Mouse (Mus musculus): ENCODE results near the gene Wfdc6a.
"Not testable (repeated sequence)": the region's sequence is repeated elsewhere in the genome, so short reads cannot be mapped to it uniquely, and the experiment has no call there.

The Wfdc6a gene

DNA sequence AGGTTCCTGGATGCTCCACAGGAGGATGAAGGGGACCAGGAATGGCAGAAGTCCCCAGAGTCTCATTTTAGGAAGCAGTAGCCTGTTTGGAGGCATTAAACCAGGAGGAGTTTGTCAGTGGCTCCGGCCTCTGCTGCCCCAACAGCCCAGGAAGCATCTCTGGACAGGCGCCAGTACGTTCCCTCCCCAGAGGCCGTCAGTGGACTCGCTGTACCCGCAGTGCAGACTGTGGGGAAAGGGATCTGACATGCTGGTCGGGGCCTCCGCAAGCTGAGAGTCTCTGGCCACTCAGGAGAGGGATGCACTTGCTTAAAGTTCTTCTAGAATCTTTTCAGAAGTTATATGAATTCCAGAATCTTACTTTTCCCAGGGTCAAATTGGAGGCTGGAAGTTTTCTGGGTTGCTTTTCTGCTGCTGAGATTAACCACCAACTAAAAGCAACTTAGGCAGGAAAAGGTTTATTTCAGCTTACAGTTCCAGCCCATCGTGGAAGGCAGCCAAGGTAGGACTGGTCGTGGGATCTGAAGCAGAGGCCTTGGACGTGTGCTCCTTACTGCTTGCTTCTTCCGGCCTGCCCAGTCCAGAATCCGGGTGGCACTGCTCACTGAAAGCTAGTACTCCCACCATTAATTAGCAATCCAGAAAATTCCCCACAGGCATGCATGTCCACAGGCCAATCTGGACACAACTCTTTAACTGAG is at the start of gene Wfdc6a:
Gene Wfdc6a, minus strand, starts transcription at position 423 of the 701 bp plus-strand sequence.
- not testable (repeated sequence) for DNase-seq

GRCm38 (mm10) chr2:164621775-164622174 is 36.5 kb upstream of the Wfdc6a start:
- no peak for DNase-seq

DNA sequence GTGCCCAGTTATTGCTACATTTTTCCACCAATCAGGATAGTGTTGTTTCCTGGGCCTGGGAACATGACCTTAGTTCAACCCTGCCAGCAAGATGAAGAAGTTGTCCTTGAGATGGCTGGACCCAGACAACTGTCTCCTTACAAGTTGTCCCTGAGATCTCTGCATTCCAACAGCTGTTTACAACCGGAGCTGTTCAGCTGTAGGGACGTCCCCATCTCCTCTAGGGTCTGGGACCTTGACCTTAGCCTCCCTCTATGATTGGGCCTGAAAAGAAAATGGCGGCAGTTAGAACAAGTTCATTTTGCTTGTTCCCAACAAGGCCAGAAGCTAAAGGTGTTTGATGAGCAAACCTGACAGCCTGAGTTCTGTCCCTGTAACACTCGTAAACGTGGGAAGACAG is 33.8 kb upstream of the Wfdc6a start:
- DNase-seq = no peak

- no peak for DNase-seq
Measured at GRCm38 (mm10) chr2:164615386-164615785, 30.1 kb upstream of the Wfdc6a start.

DNA sequence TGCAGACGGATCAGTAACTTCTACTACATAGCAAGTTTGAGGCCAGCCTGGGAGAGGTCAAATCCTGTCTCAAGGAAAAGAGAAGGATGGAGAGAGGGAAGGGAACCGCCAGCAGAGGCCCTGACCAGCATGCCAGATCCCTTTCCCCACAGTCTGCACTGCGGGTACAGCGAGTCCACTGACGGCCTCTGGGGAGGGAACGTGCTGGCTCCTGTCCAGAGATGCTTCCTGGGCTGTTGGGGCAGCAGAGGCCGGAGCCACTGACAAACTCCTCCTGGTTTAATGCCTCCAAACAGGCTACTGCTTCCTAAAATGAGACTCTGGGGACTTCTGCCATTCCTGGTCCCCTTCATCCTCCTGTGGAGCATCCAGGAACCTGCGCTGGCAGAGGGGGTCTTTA is 28.2 kb upstream of the Wfdc6a start, which contains the start of the genes Wfdc6b and Wfdc8:
Gene Wfdc6b, plus strand, starts transcription at position 52 of the 400 bp plus-strand sequence.
Gene Wfdc8, minus strand, starts transcription at position 156 of the 400 bp plus-strand sequence.
- not testable (repeated sequence) for DNase-seq

DNA sequence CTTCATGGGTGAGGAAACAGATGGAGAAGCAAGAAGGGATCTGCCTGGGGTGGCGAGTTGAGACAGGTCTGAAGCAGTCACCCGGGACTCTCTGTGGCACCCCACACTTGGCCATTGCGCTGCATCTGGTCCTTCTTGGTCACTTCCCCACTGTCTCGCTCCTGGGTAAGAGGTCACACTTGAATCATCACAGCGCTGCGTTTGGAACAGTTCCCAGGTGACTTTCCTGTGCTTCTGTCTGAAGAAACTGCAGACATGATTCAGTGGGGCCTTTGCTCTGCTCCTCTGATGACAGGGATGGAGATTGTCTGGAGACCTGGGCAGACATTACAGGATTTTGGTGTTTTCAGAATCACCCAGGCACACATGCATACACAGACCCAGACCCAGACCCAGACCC is 23.5 kb upstream of the Wfdc6a start:
- DNase-seq = no peak

DNA sequence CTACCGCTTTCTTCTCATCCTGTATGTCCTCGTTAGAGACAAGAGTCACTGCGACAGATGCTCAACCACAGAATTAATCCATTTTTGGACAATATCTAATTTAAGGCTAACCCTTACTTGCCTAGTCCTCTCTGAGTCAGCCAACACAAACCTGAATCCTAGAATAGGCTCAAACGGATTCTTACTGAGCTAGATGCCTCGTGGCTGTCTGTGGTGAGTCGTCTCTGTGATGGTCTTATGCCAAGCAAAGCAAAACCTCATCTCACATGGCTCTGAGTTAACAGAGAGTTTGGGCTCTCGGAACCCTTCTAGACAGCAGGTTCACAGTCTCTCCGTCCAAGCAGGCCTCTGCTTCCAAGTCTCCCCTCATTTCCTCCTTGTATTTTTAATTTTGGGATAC is 19.2 kb upstream of the Wfdc6a start:
- DNase-seq = no peak

DNA sequence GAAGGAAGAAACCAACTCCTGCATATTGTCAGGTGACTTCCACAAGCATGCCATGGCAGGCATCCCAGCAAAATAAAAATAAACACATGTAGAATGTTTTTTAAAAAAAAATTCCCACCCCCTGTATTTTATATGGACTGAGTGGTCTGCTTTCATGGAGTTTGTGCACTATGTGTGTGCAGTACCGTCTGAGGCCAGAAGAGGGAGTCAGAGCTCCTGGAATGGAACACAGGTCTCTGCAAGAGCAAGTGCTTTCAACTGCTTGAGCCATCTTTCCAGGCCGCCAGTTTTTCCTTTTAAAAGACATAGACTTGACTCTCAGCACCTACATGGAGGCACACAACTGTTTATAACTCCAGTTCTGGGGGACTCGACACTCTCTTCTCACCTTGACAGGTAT is 18.2 kb upstream of the Wfdc6a start:
- DNase-seq = no peak

- DNase-seq = no peak
Measured at GRCm38 (mm10) chr2:164600179-164600578, 14.9 kb upstream of the Wfdc6a start.

DNA sequence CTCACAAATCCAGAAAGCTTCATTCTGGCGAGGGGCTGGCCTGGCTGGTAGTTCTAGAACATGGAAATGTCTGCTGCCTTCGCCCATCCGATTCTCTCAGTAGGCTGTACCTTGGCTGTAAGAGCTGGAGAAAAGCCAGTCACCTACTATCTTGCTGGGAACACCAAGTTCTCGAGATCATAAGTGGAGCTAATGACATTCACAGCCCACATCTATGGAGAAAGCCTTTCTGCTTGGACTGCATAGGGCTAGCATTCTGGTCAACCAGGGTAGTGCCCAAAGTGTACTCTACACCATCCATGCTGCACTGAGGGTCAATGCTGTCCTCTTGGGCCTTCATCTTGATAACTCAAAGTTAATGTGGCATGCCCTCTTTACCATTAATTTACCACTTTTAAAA is 8.2 kb upstream of the Wfdc6a start, which contains the start of gene Eppin:
Gene Eppin, minus strand, starts transcription at position 101 of the 400 bp plus-strand sequence.
- no peak for DNase-seq

DNA sequence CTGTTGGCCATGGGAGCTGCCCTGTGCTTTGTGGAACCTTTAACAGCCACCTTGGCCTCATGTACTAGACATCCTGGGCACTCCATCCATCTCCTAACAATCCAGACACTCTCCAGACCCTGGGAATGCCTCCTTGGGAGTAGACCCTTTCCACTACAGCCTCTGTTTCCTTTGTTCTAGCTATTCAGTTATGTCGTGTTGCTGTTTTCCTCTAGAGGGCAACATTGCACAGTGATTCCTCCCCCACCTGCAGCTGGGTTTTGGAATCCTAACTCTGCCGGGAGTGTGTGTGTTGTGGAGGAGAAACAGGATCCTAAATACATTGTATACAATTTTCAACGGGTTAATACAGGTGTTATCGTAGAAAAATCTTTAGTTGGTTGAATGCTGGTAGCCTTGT is 6.8 kb upstream of the Wfdc6a start:
- DNase-seq = no peak

- DNase-seq = not testable (repeated sequence)
Measured at GRCm38 (mm10) chr2:164573359-164573758, 11.9 kb downstream of the Wfdc6a start, which contains the start of gene Spint3. TSS of gene Spint3 (minus strand) at chr2:164573459.

DNA sequence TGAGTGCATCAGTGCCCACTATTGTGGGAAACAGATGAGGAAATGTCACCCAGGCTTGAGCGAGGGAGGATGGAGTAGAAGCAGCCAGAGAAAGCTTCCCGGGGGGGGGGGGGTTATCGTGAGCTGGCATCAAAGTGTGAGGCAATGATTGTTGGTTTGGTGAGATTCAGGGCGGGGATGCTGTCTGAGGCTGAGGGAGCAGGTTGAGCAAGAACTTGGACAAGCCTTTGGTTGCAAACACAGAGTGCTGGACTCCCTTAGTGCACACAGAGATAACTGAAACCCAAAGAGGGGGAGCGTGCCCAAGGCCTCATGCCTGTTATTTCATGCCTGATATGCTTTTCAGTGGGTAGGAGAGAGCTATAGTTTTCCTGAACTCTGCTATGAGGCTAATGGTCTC is 17.8 kb downstream of the Wfdc6a start:
- DNase-seq = no peak

DNA sequence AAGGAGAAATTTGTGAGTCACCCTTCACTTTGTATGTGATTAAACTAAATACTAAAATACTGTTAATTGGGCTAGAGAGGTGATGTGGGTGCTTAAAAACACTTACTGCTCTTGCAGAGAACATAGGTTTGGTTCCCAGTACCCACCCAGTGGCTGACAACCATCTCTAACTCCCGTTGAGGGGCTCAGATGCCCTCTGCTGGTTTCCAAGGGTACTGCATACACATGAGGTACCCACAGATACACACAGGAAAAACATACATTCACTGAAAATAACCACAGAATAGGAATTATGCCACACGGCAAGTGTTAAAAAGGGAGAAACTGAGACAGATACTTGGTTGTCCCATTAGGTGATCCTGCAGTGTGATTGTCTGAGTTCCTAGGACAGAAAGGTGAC is 18.2 kb downstream of the Wfdc6a start:
- no peak for DNase-seq

- no peak for DNase-seq
Measured at GRCm38 (mm10) chr2:164564346-164564745, 20.9 kb downstream of the Wfdc6a start.

- DNase-seq = no peak
Measured at GRCm38 (mm10) chr2:164563339-164564038, 21.8 kb downstream of the Wfdc6a start.

GRCm38 (mm10) chr2:164562391-164563188 is 22.7 kb downstream of the Wfdc6a start, which contains the start of gene Wfdc2:
TSS of gene Wfdc2 (plus strand) at chr2:164562413.
- DNase-seq = no peak

DNA sequence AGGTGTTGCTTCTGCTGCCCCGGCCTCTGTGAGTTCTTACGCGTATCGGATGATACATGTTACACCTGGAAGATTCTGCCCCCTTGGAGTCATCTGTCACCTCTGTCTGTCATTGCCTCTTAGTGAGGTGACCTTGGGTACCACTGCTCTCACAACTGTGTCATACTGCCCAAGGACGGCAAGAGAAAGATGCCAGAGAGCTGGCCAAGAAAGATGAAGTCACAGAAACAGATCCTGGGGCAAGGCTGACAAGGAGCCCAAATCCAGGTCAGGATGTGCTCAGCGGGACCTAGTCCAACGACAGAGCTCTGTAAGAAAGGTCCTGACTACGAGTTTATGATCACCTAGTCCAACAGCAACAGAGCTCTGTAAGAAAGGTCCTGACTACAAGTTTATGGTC is 25.1 kb downstream of the Wfdc6a start:
- DNase-seq = no peak

DNA sequence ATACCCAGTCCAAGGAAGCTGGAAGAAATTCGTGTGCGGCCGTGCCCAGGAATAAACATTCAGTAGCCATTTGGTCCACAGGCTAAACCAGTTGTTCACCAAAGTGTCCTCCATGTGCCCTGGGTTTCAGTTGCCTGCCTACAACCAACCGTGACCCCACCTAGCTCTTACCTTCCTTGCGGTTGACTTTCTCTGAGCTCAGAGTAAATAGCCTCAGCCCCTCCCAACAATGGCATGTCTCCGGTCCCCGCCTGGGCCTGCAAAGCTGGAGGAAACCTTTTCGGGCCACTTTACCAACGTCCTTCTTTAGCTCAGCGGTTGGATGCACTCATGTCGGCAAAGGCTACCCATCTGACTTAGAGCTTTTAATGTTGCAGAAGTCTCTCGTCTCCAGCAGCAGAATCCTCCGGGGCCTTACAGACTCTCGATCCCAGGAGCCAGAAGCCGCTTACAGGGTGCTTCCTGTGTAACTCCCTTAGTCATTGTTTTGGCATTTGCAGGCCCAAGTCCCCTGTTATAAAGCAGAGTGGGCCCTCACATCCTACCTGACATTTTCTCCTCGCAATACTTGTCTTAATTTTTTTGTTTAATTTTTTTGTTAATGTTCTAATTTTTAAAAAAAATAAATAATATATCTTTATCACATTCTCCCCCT is 26.1 kb downstream of the Wfdc6a start:
- DNase-seq = no peak

- no peak for DNase-seq
Measured at GRCm38 (mm10) chr2:164558426-164558825, 26.8 kb downstream of the Wfdc6a start.

DNA sequence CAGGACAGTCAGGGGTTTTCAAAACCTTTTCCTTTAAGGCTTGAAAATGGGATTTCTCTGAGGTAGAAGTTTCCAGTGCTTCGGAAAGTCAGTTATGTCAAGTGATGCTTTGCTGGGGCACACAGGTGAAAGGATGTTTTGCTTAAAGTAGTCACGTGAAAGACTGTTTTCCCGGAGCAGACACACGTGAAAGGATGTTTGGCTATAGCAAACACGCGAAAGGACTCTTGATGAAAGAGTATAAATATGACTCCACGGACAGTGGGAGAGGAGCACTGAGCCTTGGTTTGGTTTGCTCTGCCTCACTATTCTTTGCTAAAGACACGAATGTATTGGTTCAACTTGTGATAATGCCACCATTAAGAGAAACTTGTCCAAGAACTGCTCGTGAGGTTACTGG is 33.7 kb downstream of the Wfdc6a start:
- DNase-seq = no peak

GRCm38 (mm10) chr2:164550895-164551269 is 34.4 kb downstream of the Wfdc6a start:
- DNase-seq = no peak

Measured in cerebellum, adult 9-11 months (tissue).